In genomic region chr12:88987046-88987445, GRCm38 (mm10) we compare ENCODE assay signal across 11 mouse cellular contexts.
A peak's percentile ranks its signal among the peaks of the same experiment; 100 is the strongest.
DNase-seq lines count a peak whose midpoint lies in the region; ATAC-seq and TF ChIP-seq lines count a peak whose summit lies in the region.
"Had no signal": no experiment of that assay in that cellular context is flagged by ENCODE, and none has a peak within 500 bp of the region (broad histone marks: within the 10 kb centered on the region; RNA-seq: fewer than 3 reads in every experiment).

No protein-coding gene starts in this region.

- no peak for DNase-seq in kidney, postnatal 0 days (ENCODE audit: low spot score)
- DNase-seq in kidney, postnatal 10 days: no peak
- no peak for DNase-seq in G1E (ENCODE audit: low spot score)
- peak; percentile 33 for DNase-seq in embryo, embryonic 10 days (ENCODE audit: low spot score)
- no peak for DNase-seq in adrenal gland, adult 8-10 months
- no peak for DNase-seq in frontal cortex, postnatal 36 days (ENCODE audit: low spot score in 2 of 2)
- DNase-seq: adrenal gland, postnatal 14 days; cerebellum, postnatal 36 days; gastrocnemius, postnatal 14 days had no signal

- no peaks in the 10 kb centered on the region for H3K27me3 ChIP-seq in kidney, postnatal 0 days (ENCODE audit: insufficient read depth, low read length)
- peaks cover 8% of the 10 kb centered on the region; the same call in 1 of the 2 replicates for H3K27me3 ChIP-seq in G1E (ENCODE audit: insufficient read depth, low read length)
- no peaks in the 10 kb centered on the region for H3K27me3 ChIP-seq in midbrain, embryonic 13.5 days

- no peak overlapping the region for H3K4me2 ChIP-seq in kidney, postnatal 0 days (ENCODE audit: low read length)
- H3K4me2 ChIP-seq in midbrain, embryonic 13.5 days (replicated peaks): no peak overlapping the region
- H3K4me2 ChIP-seq: heart, embryonic 11.5 days had no signal

- 61% methylated on average over 4 of the region's 4 CpGs for WGBS in kidney, postnatal 0 days
- WGBS in midbrain, embryonic 13.5 days: 36% methylated on average over 4 of the region's 4 CpGs

- H3K27ac ChIP-seq in kidney, postnatal 0 days: no peak overlapping the region
- H3K27ac ChIP-seq in midbrain, embryonic 13.5 days: no peak overlapping the region

- ATAC-seq in kidney, postnatal 0 days (replicated peaks; ENCODE audit: low FRiP score, low read depth): no peak
- no peak for ATAC-seq in G1E (ENCODE audit: extremely low read depth, insufficient number of reproducible peaks, low FRiP score, poor library complexity, severe bottlenecking)
- ATAC-seq in midbrain, embryonic 13.5 days: peak; percentile 49; the same call in 1 of the 2 replicates

- H3K9ac ChIP-seq in kidney, postnatal 0 days (ENCODE audit: low read depth, low read length): no peak overlapping the region
- no peak overlapping the region for H3K9ac ChIP-seq in midbrain, embryonic 13.5 days (replicated peaks)

- TF ChIP-seq CTCF in kidney, postnatal 0 days (IDR thresholded peaks at IDR 0.05; ENCODE audit: low read depth): peak; percentile 47
- TF ChIP-seq CTCF in G1E (IDR thresholded peaks at IDR 0.05; ENCODE audit: low read depth, low read length): peak; percentile 6; the same call in 1 of the 2 replicates

- no peaks in the 10 kb centered on the region for H3K9me3 ChIP-seq in kidney, postnatal 0 days (replicated peaks; ENCODE audit: low read length)
- no peaks in the 10 kb centered on the region for H3K9me3 ChIP-seq in G1E (replicated peaks)
- H3K9me3 ChIP-seq in midbrain, embryonic 13.5 days: no peaks in the 10 kb centered on the region

- no peaks in the 10 kb centered on the region for H3K36me3 ChIP-seq in kidney, postnatal 0 days (ENCODE audit: insufficient read depth, low read length)
- H3K36me3 ChIP-seq in G1E (replicated peaks): no peaks in the 10 kb centered on the region
- no peaks in the 10 kb centered on the region for H3K36me3 ChIP-seq in midbrain, embryonic 13.5 days

- H3K4me1 ChIP-seq in kidney, postnatal 0 days (replicated peaks; ENCODE audit: insufficient read depth, low read length): peaks cover 6% of the 10 kb centered on the region; the same call in 1 of the 2 replicates
- peaks cover 44% of the 10 kb centered on the region for H3K4me1 ChIP-seq in G1E (ENCODE audit: insufficient read depth, low read depth, low read length)
- H3K4me1 ChIP-seq in midbrain, embryonic 13.5 days (replicated peaks): peaks cover 43% of the 10 kb centered on the region

- no peak overlapping the region for H3K4me3 ChIP-seq in kidney, postnatal 0 days (replicated peaks; ENCODE audit: low read depth, low read length)
- H3K4me3 ChIP-seq in G1E (ENCODE audit: low read depth, low read length): no peak overlapping the region
- no peak overlapping the region for H3K4me3 ChIP-seq in midbrain, embryonic 13.5 days (replicated peaks)
